Mouse (Mus musculus): Measurements from ENCODE around the gene Rbm14.

DNA sequence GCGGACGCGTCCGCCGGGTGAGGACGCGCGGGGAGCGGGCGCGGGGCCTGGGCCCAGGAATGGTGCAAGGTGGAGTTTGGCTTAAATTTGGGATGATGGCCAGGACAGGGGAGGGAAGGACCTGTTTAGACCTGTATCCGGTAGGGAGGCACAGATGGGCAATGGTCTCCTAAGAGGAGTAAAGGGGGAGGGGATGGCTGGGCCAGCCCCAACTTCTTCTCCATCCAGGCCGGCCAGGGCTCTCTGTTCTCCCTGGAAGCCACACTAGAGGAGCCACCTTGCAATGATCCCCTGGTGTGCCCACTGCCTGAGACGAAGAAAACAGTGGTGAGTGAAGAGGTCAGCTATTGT, 44.0 kb upstream of the Rbm14 start:
- no peak for TF ChIP-seq CTCF (IDR thresholded peaks at IDR 0.05; ENCODE audit: low read depth)
- TF ChIP-seq EP300 (IDR thresholded peaks at IDR 0.05; ENCODE audit: low read depth): no peak

Data from heart, postnatal 0 days (tissue).